Mouse (Mus musculus) myocyte (in vitro differentiated cells): ENCODE results near the gene Gm27027. TPM values are rescaled to one million over a fixed set of nuclear protein-coding genes. Genes with fewer than 3 reads are reported as not detected.
A peak's percentile ranks its signal among the peaks of the same experiment; 100 is the strongest.

Experiments used
- H3K27me3 ChIP-seq: one replicate; pipeline ENCODE4 v1.6.1; 2011; ENCODE audit not compliant: control insufficient read depth, insufficient read depth, insufficient read length
- H3K36me3 ChIP-seq: one replicate; pipeline ENCODE4 v1.6.1; 2011; ENCODE audit not compliant: control insufficient read depth, insufficient read depth
- H3K4me2 ChIP-seq: one replicate; pipeline ENCODE4 v1.6.1; 2011; ENCODE audit warnings: low read depth, control low read depth
- H3K4me3 ChIP-seq: one replicate; pipeline ENCODE4 v1.5.1; 2011; ENCODE audit warnings: mild to moderate bottlenecking, control low read depth, moderate library complexity
- H3K79me2 ChIP-seq: one replicate; pipeline ENCODE4 v1.6.1; 2011; ENCODE audit not compliant: control insufficient read depth, insufficient read depth
- H3ac ChIP-seq: one replicate; pipeline ENCODE4 v1.6.1; 2011; ENCODE audit not compliant: control insufficient read depth, insufficient read length
- CEBPB ChIP-seq: IDR thresholded peaks from 2 replicates; pipeline ENCODE4 v1.6.1; 2011; ENCODE audit warnings: mild to moderate bottlenecking, moderate library complexity; ENCODE audit not compliant: poor library complexity, insufficient read depth, severe bottlenecking
- E2F4 ChIP-seq: IDR thresholded peaks from one replicate; pipeline ENCODE4 v1.6.1; 2011; ENCODE audit warnings: mild to moderate bottlenecking, control low read depth, moderate library complexity; ENCODE audit not compliant: insufficient read depth
- MAX ChIP-seq: IDR thresholded peaks from one replicate; pipeline ENCODE4 v1.6.1; 2011; ENCODE audit warnings: low read depth, mild to moderate bottlenecking, control low read depth
- MYOD1 ChIP-seq, 3 experiments: IDR thresholded peaks; one replicate each; pipeline ENCODE4 v1.6.1; 2011; ENCODE audit warnings: control low read depth in 2 of 3, low read depth in 2 of 3, mild to moderate bottlenecking in 2 of 3, moderate library complexity in 1 of 3; ENCODE audit not compliant: insufficient read length in 2 of 3, control insufficient read depth in 1 of 3
- MYOG ChIP-seq, 3 experiments: IDR thresholded peaks; one replicate each; pipeline ENCODE4 v1.6.1; 2011; ENCODE audit warnings: control low read depth in 2 of 3, low read depth in 2 of 3, mild to moderate bottlenecking in 2 of 3; ENCODE audit not compliant: insufficient read length in 2 of 3, control insufficient read depth in 1 of 3, insufficient read depth in 1 of 3
- POLR2A ChIP-seq: IDR thresholded peaks from one replicate; pipeline ENCODE4 v1.6.1; 2011; ENCODE audit warnings: low read depth, mild to moderate bottlenecking, control low read depth, moderate library complexity; ENCODE audit not compliant: insufficient read length
- POLR2AphosphoS2 ChIP-seq: IDR thresholded peaks from one replicate; pipeline ENCODE4 v1.6.1; 2011; ENCODE audit warnings: low read depth, control low read depth; ENCODE audit not compliant: insufficient read length
- REST ChIP-seq: IDR thresholded peaks from one replicate; pipeline ENCODE4 v1.6.1; 2011; ENCODE audit warnings: mild to moderate bottlenecking, control low read depth, moderate library complexity; ENCODE audit not compliant: insufficient read depth, insufficient read length
- SRF ChIP-seq: IDR thresholded peaks from one replicate; pipeline ENCODE4 v1.6.1; 2011; ENCODE audit warnings: low read depth; ENCODE audit not compliant: control insufficient read depth, insufficient read length
- TCF12 ChIP-seq: IDR thresholded peaks from one replicate; pipeline ENCODE4 v1.6.1; 2011; ENCODE audit warnings: mild to moderate bottlenecking, control low read depth; ENCODE audit not compliant: poor library complexity, insufficient read depth, severe bottlenecking
- USF1 ChIP-seq: IDR thresholded peaks from one replicate; pipeline ENCODE4 v1.6.1; 2011; ENCODE audit warnings: low read depth, mild to moderate bottlenecking, control low read depth, moderate library complexity
- polyA plus RNA-seq: library from polyadenylated mRNA; unstranded; fragments of >200 nt; fragmentation: generic; extraction: Trizol; gene quantifications from one replicate; pipeline ENCODE4 v1.2.1, GENCODE M21; 2012; ENCODE audit warnings: missing spikeins

Gene Gm27027
- polyA plus RNA-seq, 1 experiment, result not detected

DNA sequence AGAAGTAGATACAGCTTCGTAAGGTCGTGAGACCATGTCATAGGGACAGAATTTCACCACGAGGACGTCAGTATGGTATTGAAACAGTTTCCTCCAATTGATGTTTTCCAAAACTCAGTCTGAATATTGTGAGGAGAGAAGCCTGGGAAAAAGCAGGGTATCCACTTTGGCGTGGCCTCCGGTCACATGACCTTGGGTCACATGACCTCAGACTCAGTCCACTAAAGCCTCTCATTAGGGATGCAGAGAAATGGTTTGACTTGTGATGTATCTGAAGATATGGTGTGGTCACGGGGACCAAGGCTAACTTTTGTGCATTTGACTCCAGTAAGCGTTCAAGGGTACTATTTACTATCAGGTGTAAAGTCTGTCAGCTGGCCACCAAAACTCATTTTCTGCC, 36.8 kb downstream of the Gm27027 start:
- Histone ChIP-seq H3ac (no peak overlapping the region), H3K36me3 (no peaks in the 10 kb centered on the region), H3K4me3 (no peak overlapping the region), H3K27me3 (peaks cover 45% of the 10 kb centered on the region), H3K79me2 (no peaks in the 10 kb centered on the region), H3K4me2 (no peak overlapping the region)
- TF ChIP-seq REST, result no peak
- no peak for TF ChIP-seq MYOG (IDR thresholded peaks at IDR 0.05; ENCODE audit: control insufficient read depth in 1 of 3, insufficient read depth in 1 of 3, insufficient read length in 2 of 3, low read depth in 2 of 3)
- no peak for TF ChIP-seq MAX
- TF ChIP-seq USF1, result peak; percentile 54
- no peak for TF ChIP-seq POLR2AphosphoS2
- TF ChIP-seq SRF, result no peak

DNA sequence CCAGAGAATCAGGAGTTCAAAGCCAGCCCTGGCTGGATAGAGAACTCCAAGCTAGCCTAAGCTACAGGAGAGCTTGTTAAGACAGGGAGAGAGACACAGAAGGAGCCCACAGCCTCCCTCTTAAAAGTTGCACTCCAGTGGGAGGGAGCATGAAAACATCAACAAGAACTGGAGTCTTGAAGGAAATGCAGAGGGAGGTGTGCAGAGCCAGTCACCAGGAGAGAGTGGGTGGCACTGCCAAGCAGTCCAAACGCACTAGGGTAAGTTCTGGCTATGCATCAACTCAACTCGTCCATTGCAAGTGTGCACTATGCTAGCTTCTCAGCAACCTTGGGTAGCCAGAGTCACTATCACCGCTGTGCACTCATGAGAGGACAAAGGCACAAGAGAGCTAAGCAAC, 37.9 kb downstream of the Gm27027 start:
- Histone ChIP-seq H3K79me2 (no peaks in the 10 kb centered on the region), H3K4me3 (no peak overlapping the region), H3K27me3 (peaks cover 51% of the 10 kb centered on the region), H3ac (no peak overlapping the region), H3K36me3 (no peaks in the 10 kb centered on the region), H3K4me2 (no peak overlapping the region)
- TF ChIP-seq USF1, result no peak
- TF ChIP-seq MYOG (IDR thresholded peaks at IDR 0.05; ENCODE audit: control insufficient read depth in 1 of 3, insufficient read depth in 1 of 3, insufficient read length in 2 of 3, low read depth in 2 of 3), result no peak
- no peak for TF ChIP-seq MAX
- no peak for TF ChIP-seq POLR2A

DNA sequence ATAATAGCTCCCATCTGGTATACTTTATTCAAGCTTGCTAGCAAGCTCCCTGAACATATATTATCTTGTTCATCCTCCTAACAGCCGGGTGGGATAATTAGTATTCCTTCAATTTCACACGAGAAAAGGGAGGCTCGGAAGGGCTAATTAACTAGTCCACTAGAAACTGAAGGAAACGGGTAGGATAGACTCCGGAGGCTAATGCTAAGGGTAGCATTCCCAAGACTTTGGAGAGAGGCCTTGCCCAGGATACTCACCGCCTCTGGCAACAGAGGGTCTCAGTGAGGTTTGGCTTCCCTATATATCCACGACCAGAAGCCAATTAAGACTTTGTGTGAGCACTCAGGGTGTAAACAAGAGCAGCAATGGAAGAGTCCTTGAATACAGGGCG, 38.4 kb downstream of the Gm27027 start:
- Histone ChIP-seq H3K79me2 (no peaks in the 10 kb centered on the region), H3K27me3 (peaks cover 51% of the 10 kb centered on the region), H3K4me2 (no peak overlapping the region), H3ac (no peak overlapping the region), H3K4me3 (no peak overlapping the region), H3K36me3 (no peaks in the 10 kb centered on the region)
- TF ChIP-seq MYOD1 (IDR thresholded peaks at IDR 0.05; ENCODE audit: control insufficient read depth in 1 of 3, insufficient read length in 2 of 3, low read depth in 2 of 3) (no peak), E2F4 (no peak), USF1 (no peak)

DNA sequence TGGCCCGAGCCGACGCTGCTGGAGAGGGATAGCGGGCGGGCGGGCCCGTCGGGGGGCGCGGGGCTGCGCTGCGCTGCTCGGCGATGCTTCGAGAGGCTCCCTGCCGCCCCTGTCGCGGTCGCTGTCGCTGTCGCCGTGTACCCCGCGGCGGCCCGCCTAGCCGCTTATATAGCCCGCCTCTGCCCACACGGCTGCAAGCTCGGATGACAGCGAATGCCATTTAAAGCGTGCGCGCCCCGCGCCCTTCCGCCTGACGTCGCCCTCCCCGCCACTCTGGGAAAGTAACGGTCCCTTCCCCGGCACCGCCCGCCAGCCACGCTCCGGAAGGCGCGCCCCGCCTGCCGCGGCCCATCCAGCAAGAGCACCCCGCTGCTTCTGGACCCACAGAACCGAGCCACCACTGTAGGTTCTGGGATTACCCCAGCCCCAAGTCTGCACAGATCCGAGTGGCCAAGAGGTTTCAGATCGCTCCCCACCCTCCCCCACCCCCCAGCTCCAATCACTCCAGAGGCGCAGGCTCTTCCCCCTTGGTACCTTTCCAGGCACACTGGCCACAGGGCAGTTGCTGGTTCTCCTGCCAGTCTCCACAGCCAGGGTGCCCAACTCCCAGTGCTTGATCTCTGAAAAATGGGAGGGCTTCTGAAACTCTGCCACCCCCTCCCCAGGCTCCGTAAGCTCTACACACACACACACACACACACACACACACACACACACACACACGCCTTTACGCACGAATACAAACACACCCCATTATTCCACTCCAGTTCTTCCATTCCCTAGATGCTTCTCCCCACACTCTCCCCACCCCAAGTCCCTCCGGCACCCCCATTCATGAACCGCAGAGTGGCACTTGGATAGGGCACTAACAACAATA, 39.0 kb downstream of the Gm27027 start, which contains the start of gene Gm13889:
Gm13889 (minus strand) TSS at position 294 of the 877 bp plus-strand sequence.
- no peak for TF ChIP-seq TCF12
- peak; percentile 41 for TF ChIP-seq POLR2A
- TF ChIP-seq MAX, result no peak
- H3K27me3 ChIP-seq, result peaks cover 51% of the 10 kb centered on the region
- H3K79me2 ChIP-seq, result no peaks in the 10 kb centered on the region
- no peak within 1 kb of the TSS for H3K4me3 ChIP-seq
- no peaks in the 10 kb centered on the region for H3K36me3 ChIP-seq
- H3ac ChIP-seq, result no peak within 1 kb of the TSS
- peak within 1 kb of the TSS; percentile 66 for H3K4me2 ChIP-seq

DNA sequence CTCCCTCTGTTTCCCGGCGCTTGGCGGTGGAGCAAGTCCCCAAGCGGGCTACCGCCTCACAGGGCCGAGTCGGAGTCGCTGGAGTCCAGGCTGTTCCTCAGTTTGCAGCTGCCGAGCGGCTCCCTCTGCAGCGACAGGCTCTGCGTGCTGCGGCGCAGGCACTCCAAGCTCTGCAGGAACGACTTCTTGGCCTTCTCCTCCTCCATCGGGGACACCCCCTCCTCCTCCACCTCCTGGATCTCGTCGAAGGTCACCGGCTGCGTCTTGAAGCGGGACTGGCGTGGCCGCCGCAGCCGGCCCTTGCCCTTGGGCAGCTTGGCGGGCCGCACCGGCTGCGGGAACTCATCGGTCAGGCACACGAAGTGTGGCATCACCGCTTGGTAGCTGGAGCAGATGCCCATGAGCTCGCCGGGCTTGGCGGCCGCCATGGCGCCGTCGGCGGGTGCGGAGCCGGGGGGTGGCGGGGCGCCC, 39.8 kb downstream of the Gm27027 start:
- H3K4me3 ChIP-seq, result no peak overlapping the region
- H3K4me2 ChIP-seq, result peak overlapping the region; percentile 66
- no peak overlapping the region for H3ac ChIP-seq
- H3K79me2 ChIP-seq, result no peaks in the 10 kb centered on the region
- H3K36me3 ChIP-seq, result no peaks in the 10 kb centered on the region
- H3K27me3 ChIP-seq, result peaks cover 51% of the 10 kb centered on the region
- TF ChIP-seq MYOG (IDR thresholded peaks at IDR 0.05; ENCODE audit: control insufficient read depth in 1 of 3, insufficient read depth in 1 of 3, insufficient read length in 2 of 3, low read depth in 2 of 3), result peak in 1 of 3 experiments; percentile 35
- TF ChIP-seq MAX, result no peak
- TF ChIP-seq MYOD1 (IDR thresholded peaks at IDR 0.05; ENCODE audit: control insufficient read depth in 1 of 3, insufficient read length in 2 of 3, low read depth in 2 of 3), result peak in 2 of 3 experiments; percentile 25 to 35

DNA sequence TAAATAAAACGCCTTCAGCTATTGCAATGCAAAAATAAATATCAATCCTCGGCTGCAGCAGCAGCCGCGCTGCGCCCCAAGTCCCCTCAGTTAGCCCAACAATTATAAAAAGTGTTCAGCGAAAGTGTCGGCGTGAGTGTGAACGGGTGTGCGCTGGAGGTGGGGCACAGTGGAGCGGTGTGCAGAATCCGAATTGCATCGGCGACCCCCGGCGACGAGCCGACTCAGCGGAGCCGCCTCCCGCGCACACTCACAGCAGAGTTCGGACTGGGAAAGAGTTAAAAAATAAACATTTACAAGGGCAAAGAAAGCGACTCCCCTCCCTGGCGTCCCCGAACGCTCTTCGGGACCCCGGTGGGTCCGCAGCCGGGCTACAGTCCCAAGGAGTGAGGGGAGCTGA, 40.3 kb downstream of the Gm27027 start:
- Histone ChIP-seq H3K27me3 (peaks cover 49% of the 10 kb centered on the region), H3K4me3 (no peak overlapping the region), H3ac (no peak overlapping the region), H3K36me3 (no peaks in the 10 kb centered on the region), H3K4me2 (peak overlapping the region; percentile 66), H3K79me2 (no peaks in the 10 kb centered on the region)
- TF ChIP-seq USF1 (no peak), CEBPB (no peak), POLR2A (no peak), MAX (no peak), POLR2AphosphoS2 (no peak), SRF (no peak), REST (no peak)
